Mouse (Mus musculus): ENCODE measurements around the gene Chpt1.
"Not testable (repeated sequence)": the region's sequence is repeated elsewhere in the genome, so short reads cannot be mapped to it uniquely, and the experiment has no call there.

The Chpt1 gene

GRCm38 (mm10) chr10:88494959-88495587, 8.8 kb downstream of the Chpt1 start:
- DNase-seq (ENCODE audit: low spot score), result no peak

DNA sequence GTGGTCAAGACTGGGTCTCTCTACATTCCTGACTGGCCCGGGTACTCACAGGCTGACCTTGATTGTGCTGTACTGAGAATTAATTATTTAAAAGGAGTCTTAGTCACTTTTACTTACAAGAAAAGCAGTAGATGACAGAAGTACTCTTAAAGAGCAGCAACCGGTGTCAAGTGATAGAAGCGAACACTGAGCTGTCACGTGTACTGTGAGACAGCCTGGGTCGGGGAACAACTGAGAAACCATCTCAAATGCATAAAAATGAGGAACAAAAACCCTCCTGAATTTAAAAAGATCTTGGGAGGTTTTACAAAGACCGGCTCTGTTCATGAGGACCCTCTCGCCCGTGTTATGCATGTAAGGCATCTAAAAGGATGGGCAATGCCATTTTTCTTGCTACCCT, 11.2 kb downstream of the Chpt1 start:
- DNase-seq (ENCODE audit: low spot score), result no peak

- no peak for DNase-seq (ENCODE audit: low spot score)
Observed at GRCm38 (mm10) chr10:88491632-88492031, 12.2 kb downstream of the Chpt1 start.

DNA sequence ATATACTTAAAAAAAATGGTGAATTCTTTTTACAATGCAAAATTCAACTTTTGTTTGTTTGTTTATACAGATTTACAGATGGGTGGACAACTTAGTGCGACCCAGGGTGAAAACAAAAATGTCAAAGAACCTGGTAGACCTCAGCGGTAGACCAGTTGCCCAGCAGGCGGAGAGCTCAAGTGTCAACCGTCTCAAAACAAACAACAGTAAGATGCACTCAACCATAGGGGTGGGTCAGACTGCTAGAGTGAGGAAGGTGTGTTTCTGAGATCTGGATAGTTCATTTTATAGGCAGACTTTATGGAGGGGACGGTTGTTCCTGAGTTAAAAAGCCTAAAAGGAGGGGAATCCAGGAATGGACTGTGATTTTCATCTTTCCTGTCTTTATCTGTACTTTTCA, 15.2 kb downstream of the Chpt1 start:
- DNase-seq (ENCODE audit: low spot score), result no peak

- DNase-seq (ENCODE audit: low spot score), result not testable (repeated sequence)
Observed at GRCm38 (mm10) chr10:88482866-88483265, 21.0 kb downstream of the Chpt1 start.

DNA sequence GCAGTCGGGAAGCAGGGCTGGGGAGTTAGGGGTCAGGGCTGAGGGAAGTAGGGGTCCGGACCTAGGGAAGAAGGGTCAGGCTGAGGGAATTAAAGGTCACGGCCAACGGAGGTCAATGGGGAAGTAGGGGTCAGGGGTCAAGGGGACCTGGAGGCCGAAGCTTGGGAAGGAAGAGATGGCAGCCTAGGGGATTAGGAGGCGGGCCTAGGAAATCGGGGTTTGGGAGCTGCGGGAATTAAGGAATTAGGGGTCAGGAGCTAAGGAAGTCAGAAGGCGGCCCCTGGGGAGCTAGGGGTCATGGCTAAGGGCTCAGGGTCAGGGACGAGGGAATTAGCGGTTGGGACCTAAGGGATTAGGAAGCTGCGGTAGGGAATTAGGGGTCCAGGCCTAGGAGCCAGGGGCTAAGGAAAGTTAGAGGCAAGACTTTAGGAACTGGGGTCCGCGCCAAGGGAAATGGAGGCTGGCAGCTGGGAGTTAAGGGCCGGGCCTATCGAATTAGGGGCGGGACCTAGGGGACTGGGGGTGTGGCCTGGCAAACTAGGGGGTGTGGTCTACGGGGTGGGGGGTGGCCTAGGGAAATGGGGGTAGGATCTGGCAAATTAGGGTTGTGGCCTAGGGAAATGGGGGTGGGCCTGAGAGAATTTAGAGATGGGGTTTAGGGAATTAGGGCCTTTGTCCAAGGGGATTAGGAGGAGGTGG, 43.6 kb downstream of the Chpt1 start:
- DNase-seq (ENCODE audit: low spot score), result no peak

DNA sequence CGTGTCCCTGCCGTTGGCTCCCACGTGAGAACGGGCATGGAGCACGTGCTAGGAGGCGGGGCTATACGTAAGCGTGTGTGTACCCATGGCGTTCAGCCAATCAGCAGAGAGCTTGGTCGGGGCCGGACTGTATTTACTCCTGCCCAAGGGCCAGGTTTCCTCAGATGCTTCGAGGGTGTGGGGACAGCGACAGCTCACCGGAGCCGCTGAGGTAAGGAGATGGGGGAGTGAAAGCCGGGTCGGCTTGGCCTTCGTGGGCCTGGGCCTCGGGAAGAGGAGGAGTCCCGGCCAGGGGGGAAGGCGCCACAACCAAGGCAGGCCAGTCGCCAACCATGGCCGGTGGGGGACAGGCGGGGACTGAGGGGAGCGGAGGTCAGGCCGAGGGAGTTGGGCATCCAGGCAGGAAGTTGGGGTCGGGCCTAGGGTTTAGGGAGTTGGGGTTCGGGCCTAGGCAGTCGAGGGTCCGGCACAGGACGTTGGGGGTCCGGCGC, 44.3 kb downstream of the Chpt1 start, which contains the start of gene Sycp3:
Sycp3 (plus strand) TSS at position 68 of the 491 bp plus-strand sequence.
- DNase-seq (ENCODE audit: low spot score), result no peak

DNA sequence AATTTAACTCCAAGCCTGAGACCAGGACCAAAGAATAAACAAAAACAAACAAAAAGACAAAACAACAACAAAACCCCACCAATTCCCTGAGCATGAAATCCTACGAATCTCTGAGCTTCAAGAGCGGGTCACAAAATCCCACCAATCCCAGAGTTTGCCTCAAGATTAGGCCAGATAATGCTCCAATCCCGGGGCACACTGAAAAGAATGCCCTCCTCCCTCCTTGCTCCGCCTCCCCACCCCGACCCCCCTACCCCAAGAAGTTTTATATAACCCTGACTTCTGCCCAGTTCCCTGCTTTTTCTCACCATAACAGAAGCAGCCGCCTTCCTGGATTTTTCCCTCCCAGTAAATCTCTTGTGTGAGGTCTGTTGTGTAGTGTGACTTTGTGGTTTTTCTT, 46.1 kb downstream of the Chpt1 start:
- DNase-seq (ENCODE audit: low spot score), result no peak

DNA sequence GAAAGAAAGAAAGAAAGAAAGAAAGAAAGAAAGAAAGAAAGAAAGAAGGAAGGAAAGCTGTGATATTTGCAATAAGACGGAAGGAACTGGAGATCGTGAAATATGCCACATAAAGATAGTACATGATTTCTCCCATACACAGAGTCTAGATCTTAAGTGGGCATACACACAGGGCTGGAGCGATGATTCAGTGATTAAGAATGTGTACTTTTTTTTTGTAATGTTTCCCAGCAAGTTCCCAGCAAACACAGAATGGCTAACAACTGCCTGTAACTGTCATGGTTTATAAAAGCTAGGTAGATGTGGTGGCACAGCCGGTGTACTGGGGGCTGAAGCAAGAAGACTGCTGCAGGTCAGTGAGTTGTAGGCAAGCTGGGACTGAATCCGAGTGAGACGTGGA, 51.9 kb downstream of the Chpt1 start:
- DNase-seq (ENCODE audit: low spot score), result no peak

DNA sequence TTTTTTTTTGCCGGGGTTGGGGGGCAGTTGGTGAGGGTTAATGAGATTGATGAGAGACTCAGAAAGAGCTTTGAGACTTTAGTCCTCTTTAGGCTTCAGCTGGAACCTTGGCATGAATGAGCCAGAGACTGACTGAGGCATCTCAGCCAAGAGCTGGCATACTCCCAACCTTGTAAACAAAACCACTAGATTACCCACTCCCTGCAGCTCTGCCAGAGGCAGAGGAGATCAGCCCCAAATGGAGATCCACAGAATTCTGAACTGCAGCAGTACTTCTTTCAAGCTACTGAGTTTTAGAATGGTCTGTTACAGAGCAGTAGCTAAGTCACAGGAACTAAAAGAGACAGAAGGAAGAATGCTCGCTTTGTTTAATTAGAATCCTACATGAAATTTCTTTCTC, 52.7 kb downstream of the Chpt1 start:
- DNase-seq (ENCODE audit: low spot score), result no peak

- no peak for DNase-seq (ENCODE audit: low spot score)
Observed at GRCm38 (mm10) chr10:88441224-88441623, 62.6 kb downstream of the Chpt1 start.

DNA sequence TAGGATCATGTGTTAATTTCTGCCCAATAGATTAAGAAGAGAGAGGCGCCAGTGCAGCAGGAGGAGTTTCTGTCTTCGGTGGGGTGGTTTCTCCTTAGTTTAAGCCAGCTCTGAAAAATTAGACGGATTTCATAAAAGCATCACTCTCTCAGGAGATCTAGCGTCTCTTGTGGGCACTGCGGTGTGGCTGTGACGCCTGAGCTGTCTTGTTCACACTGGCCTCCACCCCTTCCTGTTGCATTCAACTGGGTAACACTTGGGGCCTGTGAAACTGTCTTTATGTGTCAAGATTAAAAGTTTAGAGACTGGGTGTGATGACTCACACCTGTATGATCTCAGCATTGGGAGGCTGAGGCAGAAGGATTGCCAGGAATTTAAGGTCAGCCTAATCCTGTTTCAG, 75.9 kb downstream of the Chpt1 start:
- DNase-seq (ENCODE audit: low spot score), result no peak

- DNase-seq (ENCODE audit: low spot score), result no peak
Observed at GRCm38 (mm10) chr10:88426896-88427295, 77.0 kb downstream of the Chpt1 start.

- DNase-seq (ENCODE audit: low spot score), result no peak
Observed at GRCm38 (mm10) chr10:88426158-88426816, 77.6 kb downstream of the Chpt1 start.

DNA sequence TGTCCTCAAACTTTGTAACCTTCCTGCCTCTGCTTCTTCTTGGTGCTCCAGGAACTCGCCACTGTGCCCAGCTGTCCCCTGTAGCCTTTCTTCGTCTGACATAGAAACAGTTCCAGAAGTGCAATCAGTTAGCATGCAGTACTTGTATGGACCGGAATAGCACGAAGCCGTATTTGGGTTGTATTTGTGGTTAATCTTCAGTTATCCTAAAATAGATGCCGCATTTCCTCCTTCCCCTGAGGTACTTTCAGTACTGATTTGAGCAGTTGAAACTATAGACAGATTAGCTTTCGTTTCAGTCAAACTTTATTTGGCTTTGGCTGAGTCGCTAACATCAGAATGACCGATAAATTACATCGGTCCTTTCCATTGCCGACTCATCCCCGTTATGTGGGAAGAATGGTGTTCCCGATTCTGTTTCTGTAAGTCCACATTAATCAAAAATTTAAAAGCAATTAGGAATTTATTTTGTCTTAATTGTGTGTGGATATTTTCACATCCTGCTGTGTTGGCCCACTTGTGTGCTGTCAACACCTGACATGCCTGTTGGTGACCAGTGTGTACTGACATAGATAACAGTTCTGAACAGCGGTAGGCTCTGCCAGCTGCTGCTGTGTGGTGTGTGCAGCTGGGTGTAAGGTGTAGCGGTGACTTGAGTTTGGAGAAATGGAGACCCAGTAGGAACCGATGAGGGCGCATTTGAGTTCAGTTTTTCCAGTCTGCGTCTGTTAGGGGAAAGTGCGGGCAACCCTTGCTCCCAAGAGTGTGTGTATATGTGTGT, 83.0 kb downstream of the Chpt1 start:
- DNase-seq (ENCODE audit: low spot score), result no peak

DNA sequence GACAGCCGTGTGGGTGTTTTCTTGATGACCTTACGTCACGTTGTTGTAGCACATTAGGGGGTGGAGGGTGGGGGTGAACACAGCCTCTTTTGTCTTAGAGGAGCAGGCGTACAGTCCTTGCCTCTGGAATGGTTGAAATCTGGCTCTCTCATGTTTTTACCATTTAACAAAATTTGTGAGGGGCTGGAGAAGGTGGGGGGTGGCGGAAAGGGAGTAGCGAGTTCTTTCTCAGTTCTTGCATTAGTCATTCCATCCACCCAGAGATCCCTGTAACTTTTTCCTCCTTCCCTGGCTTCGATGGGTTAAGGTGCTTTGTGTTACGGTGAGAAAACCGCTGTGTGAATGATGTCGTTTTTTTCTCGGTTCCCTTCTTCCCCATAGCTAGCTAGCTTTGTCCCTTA, 83.7 kb downstream of the Chpt1 start:
- DNase-seq (ENCODE audit: low spot score), result no peak

GRCm38 (mm10) chr10:88417686-88418085, 86.2 kb downstream of the Chpt1 start:
- DNase-seq (ENCODE audit: low spot score), result no peak

DNA sequence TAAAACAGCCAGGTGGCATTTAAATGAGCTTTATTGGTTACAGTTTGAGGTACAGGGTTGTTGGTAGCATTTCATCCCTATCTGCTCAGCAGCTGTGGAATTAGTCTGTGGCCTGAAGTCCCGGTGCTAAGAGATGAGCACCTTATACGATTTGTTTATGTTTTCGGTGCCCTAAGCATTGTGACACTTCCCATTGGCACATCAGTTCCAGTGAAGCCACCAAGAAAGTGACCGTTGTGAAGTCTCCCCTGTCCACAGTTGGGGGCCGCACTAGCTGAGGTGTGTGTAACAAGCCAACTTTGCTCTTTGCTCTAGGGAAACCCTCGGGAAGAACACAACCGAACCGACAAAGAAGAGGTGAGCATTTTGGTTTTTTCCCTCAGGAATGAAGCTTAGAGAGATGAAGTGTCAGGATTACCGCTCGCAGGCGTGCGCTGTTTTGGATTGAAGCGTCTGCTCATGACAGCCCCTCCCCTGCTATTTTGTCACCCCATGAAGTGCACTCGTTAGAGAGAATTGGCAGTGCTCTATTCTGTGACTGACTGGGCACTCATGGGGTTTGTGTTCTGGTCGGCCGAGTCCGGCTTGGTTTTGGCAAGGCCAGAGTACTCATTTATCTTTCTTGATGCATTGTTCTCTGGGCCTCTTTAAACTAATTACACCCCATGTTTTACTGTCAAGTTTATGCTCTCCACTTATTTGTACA, 91.4 kb downstream of the Chpt1 start:
- no peak for DNase-seq (ENCODE audit: low spot score)

DNA sequence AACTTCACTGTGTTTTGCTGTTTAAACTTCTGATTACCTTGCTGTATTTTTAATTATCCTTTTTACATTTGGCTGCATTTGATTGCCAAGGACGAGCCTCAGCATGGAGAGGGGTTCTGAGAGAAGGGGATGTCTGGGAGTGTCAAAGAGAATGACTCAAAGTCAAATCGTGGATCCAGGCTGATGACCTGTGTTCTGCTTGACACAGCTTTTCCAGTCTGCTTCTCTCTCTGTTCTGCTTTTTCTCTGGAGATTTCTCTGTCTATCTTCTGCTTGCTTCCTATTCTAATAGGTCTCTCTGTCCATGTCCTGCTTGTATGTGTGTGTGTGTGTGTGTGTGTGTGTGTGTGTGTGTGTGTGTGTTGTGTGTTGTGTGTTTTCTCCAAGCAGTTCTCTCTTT, 94.1 kb downstream of the Chpt1 start:
- DNase-seq (ENCODE audit: low spot score), result no peak

GRCm38 (mm10) chr10:88407875-88408631, 95.8 kb downstream of the Chpt1 start:
- no peak for DNase-seq (ENCODE audit: low spot score)

GRCm38 (mm10) chr10:88405812-88406211, 98.1 kb downstream of the Chpt1 start:
- no peak for DNase-seq (ENCODE audit: low spot score)

Measured in ovary, postnatal 10 days (tissue).